Mouse (Mus musculus): ENCODE measurements at regions not wholly inside any gene's neighbourhood (a gene's known extent, or its start where the extent isn't known, plus 50 kb on each side); places are given as distances from the start of the nearest gene placed in this dataset.

- TF ChIP-seq CTCF (IDR thresholded peaks at IDR 0.05; ENCODE audit: borderline replicate concordance, insufficient read depth, low read depth, low read length) (no peak), POLR2A (IDR thresholded peaks at IDR 0.05; ENCODE audit: borderline replicate concordance, insufficient read depth, low read length) (no peak)
These were observed 229.8 kb upstream of the Camk1g start for GRCm38 (mm10) chr1:193599895-193600294.
